Mouse (Mus musculus) liver, embryonic 16.5 days (tissue): ENCODE measurements at regions not wholly inside any gene's neighbourhood (a gene's known extent, or its start where the extent isn't known, plus 50 kb on each side); places are given as distances from the start of the nearest gene placed in this dataset.

Source experiments
- ATAC-seq: fragments of 200-750 bp; cut with Nextera tagmentation; 2 replicates; pipeline ENCODE4 v1.8.0; 2017; ENCODE audit warnings: low read depth, mild to moderate bottlenecking, moderate number of reproducible peaks, moderate library complexity
- H3K27ac ChIP-seq: fragments of 300-500 bp; sonication (generic); 2 replicates; pipeline ENCODE4 v1.5.1; 2014; ENCODE audit warnings: mild to moderate bottlenecking, low read length
- H3K27me3 ChIP-seq: fragments of 300-500 bp; sonication (generic); 2 replicates; pipeline ENCODE4 v1.6.1; 2014; ENCODE audit warnings: low read depth, low read length, mixed read lengths; ENCODE audit not compliant: control insufficient read depth, insufficient read depth
- H3K36me3 ChIP-seq: fragments of 300-500 bp; sonication (generic); 2 replicates; pipeline ENCODE4 v1.6.1; 2014; ENCODE audit warnings: mild to moderate bottlenecking; ENCODE audit not compliant: control insufficient read depth, insufficient read depth
- H3K4me1 ChIP-seq: fragments of 300-500 bp; sonication (generic); 2 replicates; pipeline ENCODE4 v1.6.1; 2014; ENCODE audit warnings: low read depth, low read length, mixed read lengths; ENCODE audit not compliant: control insufficient read depth
- H3K4me2 ChIP-seq: fragments of 300-500 bp; sonication (generic); 2 replicates; pipeline ENCODE4 v1.6.1; 2014; ENCODE audit warnings: low read depth, low read length, mixed read lengths
- H3K4me3 ChIP-seq: fragments of 300-500 bp; sonication (generic); 2 replicates; pipeline ENCODE4 v1.5.1; 2014; ENCODE audit warnings: low read depth, mild to moderate bottlenecking, low read length
- H3K9ac ChIP-seq: fragments of 300-500 bp; sonication (generic); 2 replicates; pipeline ENCODE4 v1.6.1; 2014; ENCODE audit warnings: low read depth, low read length
- H3K9me3 ChIP-seq: fragments of 300-500 bp; sonication (generic); replicated peaks from 2 replicates; pipeline ENCODE4 v1.6.1; 2016; ENCODE audit warnings: low read length; ENCODE audit not compliant: control insufficient read depth
- WGBS: fragments of 180-500 bp; shearing (Covaris S2); extraction: QIAGEN DNeasy Blood & Tissue Kit; methylation state at CpG from one replicate; pipeline ENCODE4 v1.1.7; 2014; ENCODE audit not compliant: insufficient replicate concordance; 5-methylcytosine and 5-hydroxymethylcytosine counted together

DNA sequence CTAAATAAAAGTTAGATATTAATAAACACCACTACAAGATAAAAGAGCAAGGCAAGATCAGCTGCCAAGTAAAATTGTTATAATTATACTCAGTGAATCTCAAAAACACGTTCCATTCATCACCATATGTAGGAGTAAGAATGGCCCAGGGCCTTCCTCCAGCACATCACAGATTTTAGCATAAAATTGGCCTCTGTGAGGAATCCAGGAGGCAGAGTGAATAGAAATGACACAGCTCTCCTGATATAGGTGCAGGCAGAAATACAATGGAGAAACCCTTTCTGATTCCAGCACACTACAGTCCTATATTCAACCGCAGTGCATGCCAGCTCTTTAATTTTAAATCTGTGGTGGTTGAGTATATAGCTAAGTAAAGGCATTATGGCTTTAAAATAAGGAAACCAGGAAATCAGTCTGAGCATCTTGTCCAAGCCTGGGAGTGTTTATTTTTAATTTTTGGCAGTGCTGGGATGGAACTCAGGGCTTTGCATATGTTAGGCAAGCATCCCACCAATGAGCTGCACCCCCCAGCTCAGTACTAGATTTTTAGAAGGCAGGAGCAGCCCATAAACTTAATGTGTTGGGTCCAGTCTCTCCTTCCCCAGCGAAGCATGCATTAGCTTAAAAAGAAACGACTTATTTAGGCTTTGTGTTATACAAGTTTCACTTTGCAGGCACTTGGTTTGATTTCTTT is 158.3 kb upstream of the Ptprz1 start:
- H3K4me1 ChIP-seq = no peaks in the 10 kb centered on the region
- H3K27me3 ChIP-seq = no peaks in the 10 kb centered on the region
- H3K4me3 ChIP-seq = no peak overlapping the region
- no peak overlapping the region for H3K9ac ChIP-seq
- no peaks in the 10 kb centered on the region for H3K9me3 ChIP-seq
- no peak for ATAC-seq
- H3K36me3 ChIP-seq = no peaks in the 10 kb centered on the region
- H3K4me2 ChIP-seq = no peak overlapping the region
- no peak overlapping the region for H3K27ac ChIP-seq
- 50% methylated on average over 4 of the region's 4 CpGs for WGBS

DNA sequence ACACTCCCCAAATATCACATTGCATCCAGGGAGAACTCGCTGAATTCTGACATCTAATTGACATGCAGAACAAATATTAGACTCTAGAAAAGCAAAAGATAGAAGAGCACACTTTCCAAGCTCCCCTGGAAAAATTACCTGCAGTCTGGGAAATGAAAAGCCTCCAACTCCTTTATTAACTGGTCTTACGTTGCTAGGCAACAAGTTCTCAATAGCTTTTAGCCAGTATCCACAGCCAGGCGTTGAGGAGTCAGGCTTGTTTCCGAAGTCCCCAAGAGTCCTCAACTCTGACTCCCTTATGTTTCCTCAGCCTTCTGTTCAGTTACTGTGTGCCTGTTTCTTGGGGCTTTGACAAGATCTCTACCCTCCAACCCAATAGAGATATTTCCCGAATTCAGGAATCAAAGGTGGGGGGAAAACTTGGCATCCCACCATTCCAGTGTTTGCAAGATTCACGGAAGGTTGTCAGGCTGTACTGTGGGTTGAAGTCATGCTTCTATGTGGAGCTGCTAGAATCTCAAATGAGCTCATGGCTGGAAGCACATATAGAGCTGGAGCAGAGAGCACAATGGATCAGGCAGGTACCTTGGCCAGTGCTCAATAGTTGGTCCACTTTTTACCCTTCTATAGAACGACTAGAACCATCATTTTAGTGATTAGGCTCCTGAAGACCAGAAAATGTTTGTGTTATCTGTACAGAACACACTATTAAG is 159.0 kb upstream of the Ptprz1 start:
- no peak for ATAC-seq
- H3K27ac ChIP-seq = no peak overlapping the region
- no peak overlapping the region for H3K4me2 ChIP-seq
- WGBS = 50% methylated on average over 7 of the region's 7 CpGs
- H3K4me1 ChIP-seq = no peaks in the 10 kb centered on the region
- H3K36me3 ChIP-seq = no peaks in the 10 kb centered on the region
- H3K9me3 ChIP-seq = no peaks in the 10 kb centered on the region
- no peak overlapping the region for H3K9ac ChIP-seq
- no peaks in the 10 kb centered on the region for H3K27me3 ChIP-seq
- H3K4me3 ChIP-seq = no peak overlapping the region

GRCm38 (mm10) chr6:22698187-22698586 is 177.1 kb upstream of the Ptprz1 start:
- H3K9me3 ChIP-seq = no peaks in the 10 kb centered on the region
- no peak overlapping the region for H3K9ac ChIP-seq
- H3K36me3 ChIP-seq = no peaks in the 10 kb centered on the region
- H3K27ac ChIP-seq = no peak overlapping the region
- ATAC-seq = no peak
- no peak overlapping the region for H3K4me3 ChIP-seq
- no peak overlapping the region for H3K4me2 ChIP-seq
- no peaks in the 10 kb centered on the region for H3K4me1 ChIP-seq
- H3K27me3 ChIP-seq = no peaks in the 10 kb centered on the region

- Histone ChIP-seq H3K4me3 (no peak overlapping the region), H3K9me3 (no peaks in the 10 kb centered on the region), H3K4me1 (no peaks in the 10 kb centered on the region), H3K36me3 (no peaks in the 10 kb centered on the region), H3K9ac (no peak overlapping the region), H3K27ac (no peak overlapping the region), H3K27me3 (no peaks in the 10 kb centered on the region), H3K4me2 (no peak overlapping the region)
- WGBS = 68% methylated on average over 7 of the region's 7 CpGs
- ATAC-seq = no peak
Measured at GRCm38 (mm10) chr6:22688678-22689126, 186.6 kb upstream of the Ptprz1 start.

DNA sequence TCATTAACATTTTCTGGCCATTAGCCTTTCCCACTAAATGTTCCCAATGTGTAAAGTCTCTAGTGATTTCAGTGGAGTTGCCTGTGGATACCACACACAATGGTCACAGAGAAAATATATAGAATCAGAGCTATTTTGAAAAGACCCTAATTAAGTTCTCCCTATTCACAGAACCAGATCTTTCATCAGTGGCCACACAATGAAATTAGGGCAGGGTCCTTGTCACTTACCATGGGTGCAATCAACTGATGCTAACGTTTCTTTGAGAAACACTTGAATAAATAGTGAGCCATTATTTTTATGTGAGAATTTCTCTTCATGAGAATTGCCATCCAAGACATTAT is 200.7 kb upstream of the Ptprz1 start:
- H3K4me1 ChIP-seq = no peaks in the 10 kb centered on the region
- H3K36me3 ChIP-seq = no peaks in the 10 kb centered on the region
- H3K27me3 ChIP-seq = no peaks in the 10 kb centered on the region
- no peak overlapping the region for H3K4me2 ChIP-seq
- no peak overlapping the region for H3K4me3 ChIP-seq
- no peak overlapping the region for H3K27ac ChIP-seq
- H3K9ac ChIP-seq = no peak overlapping the region
- no peak for ATAC-seq
- H3K9me3 ChIP-seq = no peaks in the 10 kb centered on the region
- 45% methylated on average over 1 of the region's 1 CpGs for WGBS

- H3K9ac ChIP-seq = no peak overlapping the region
- no peaks in the 10 kb centered on the region for H3K36me3 ChIP-seq
- H3K27me3 ChIP-seq = no peaks in the 10 kb centered on the region
- H3K27ac ChIP-seq = no peak overlapping the region
- no peak for ATAC-seq
- H3K4me2 ChIP-seq = no peak overlapping the region
- H3K9me3 ChIP-seq = no peaks in the 10 kb centered on the region
- no peak overlapping the region for H3K4me3 ChIP-seq
- WGBS = 73% methylated on average over 2 of the region's 2 CpGs
- H3K4me1 ChIP-seq = no peaks in the 10 kb centered on the region
Measured at GRCm38 (mm10) chr6:22673919-22674585, 201.2 kb upstream of the Ptprz1 start.

DNA sequence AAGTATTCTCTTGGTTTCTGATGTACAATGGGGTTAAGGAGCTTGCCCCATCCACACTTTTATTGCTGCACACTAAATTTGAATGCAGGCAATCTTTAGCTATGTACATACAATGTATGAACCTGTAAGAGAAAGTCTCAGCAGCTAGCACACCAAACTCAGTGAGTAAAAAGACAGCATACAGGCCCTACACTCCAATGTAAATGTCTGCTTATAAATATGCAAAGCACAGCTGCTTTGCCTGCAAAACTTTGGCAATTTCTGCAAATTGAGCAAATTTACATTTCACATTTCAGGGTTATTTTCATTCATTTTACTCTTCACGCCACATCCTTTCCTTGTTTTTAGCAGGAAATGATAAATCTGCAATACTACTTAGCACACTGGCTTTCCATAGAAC is 203.8 kb upstream of the Ptprz1 start:
- Histone ChIP-seq H3K4me1 (no peaks in the 10 kb centered on the region), H3K4me2 (no peak overlapping the region), H3K9me3 (no peaks in the 10 kb centered on the region), H3K4me3 (no peak overlapping the region), H3K27me3 (no peaks in the 10 kb centered on the region), H3K27ac (no peak overlapping the region), H3K9ac (no peak overlapping the region), H3K36me3 (no peaks in the 10 kb centered on the region)
- WGBS = 50% methylated on average over 1 of the region's 1 CpGs
- no peak for ATAC-seq

GRCm38 (mm10) chr6:22668190-22668975 is 206.9 kb upstream of the Ptprz1 start:
- 60% methylated on average over 7 of the region's 7 CpGs for WGBS
- H3K4me2 ChIP-seq = no peak overlapping the region
- no peak for ATAC-seq
- H3K9me3 ChIP-seq = no peaks in the 10 kb centered on the region
- H3K9ac ChIP-seq = no peak overlapping the region
- no peaks in the 10 kb centered on the region for H3K4me1 ChIP-seq
- no peak overlapping the region for H3K4me3 ChIP-seq
- H3K36me3 ChIP-seq = no peaks in the 10 kb centered on the region
- no peaks in the 10 kb centered on the region for H3K27me3 ChIP-seq
- H3K27ac ChIP-seq = no peak overlapping the region
